In genomic region chr12:79131178-79131675, GRCm38 (mm10) we compare ENCODE assay signal across 8 mouse cellular contexts. TPM values are rescaled to one million over a fixed set of nuclear protein-coding genes. Genes with fewer than 3 reads are reported as not detected.
A peak's percentile ranks its signal among the peaks of the same experiment; 100 is the strongest.
DNase-seq lines count a peak whose midpoint lies in the region; ATAC-seq and TF ChIP-seq lines count a peak whose summit lies in the region.

No protein-coding gene starts in this region.

- TF ChIP-seq CTCF in ES-Bruce4 (IDR thresholded peaks at IDR 0.05; ENCODE audit: low read depth, low read length): no peak

- no peaks in the 10 kb centered on the region for H3K36me3 ChIP-seq in heart, embryonic 15.5 days
- H3K36me3 ChIP-seq in ES-Bruce4 (ENCODE audit: control insufficient read depth, insufficient read depth, low read length, poor library complexity, severe bottlenecking): no peaks in the 10 kb centered on the region
- no peaks in the 10 kb centered on the region for H3K36me3 ChIP-seq in embryonic facial prominence, embryonic 13.5 days
- H3K36me3 ChIP-seq in liver, embryonic 11.5 days (ENCODE audit: control insufficient read depth, insufficient read depth, low read length): no peaks in the 10 kb centered on the region
- no peaks in the 10 kb centered on the region for H3K36me3 ChIP-seq in stomach, embryonic 14.5 days (ENCODE audit: control insufficient read depth, insufficient read depth, low read length)

- H3K27ac ChIP-seq in heart, embryonic 15.5 days: no peak overlapping the region
- H3K27ac ChIP-seq in ES-Bruce4 (ENCODE audit: insufficient read depth, low read length): no peak overlapping the region
- H3K27ac ChIP-seq in embryonic facial prominence, embryonic 13.5 days: no peak overlapping the region
- no peak overlapping the region for H3K27ac ChIP-seq in liver, embryonic 11.5 days (ENCODE audit: low read depth, low read length)
- H3K27ac ChIP-seq in stomach, embryonic 14.5 days (ENCODE audit: low read length): no peak overlapping the region

- WGBS in heart, embryonic 15.5 days: 1% methylated on average over 22 of the region's 22 CpGs
- WGBS in embryonic facial prominence, embryonic 13.5 days: 2% methylated on average over 22 of the region's 22 CpGs
- 3% methylated on average over 22 of the region's 22 CpGs for WGBS in liver, embryonic 11.5 days
- 2% methylated on average over 22 of the region's 22 CpGs for WGBS in stomach, embryonic 14.5 days

- TF ChIP-seq POLR2A in ES-Bruce4 (IDR thresholded peaks at IDR 0.05; ENCODE audit: insufficient read depth, low read length): no peak

- no peak for ATAC-seq in heart, embryonic 15.5 days (replicated peaks; ENCODE audit: insufficient number of reproducible peaks, insufficient read depth, low FRiP score, low read depth)
- no peak for ATAC-seq in embryonic facial prominence, embryonic 13.5 days (ENCODE audit: insufficient number of reproducible peaks, insufficient read depth, low FRiP score, low TSS enrichment, low read depth)
- no peak for ATAC-seq in liver, embryonic 11.5 days (replicated peaks; ENCODE audit: low FRiP score)
- ATAC-seq in stomach, embryonic 14.5 days (ENCODE audit: insufficient number of reproducible peaks, insufficient read depth, low FRiP score, low read depth): no peak
- ATAC-seq in megakaryocyte-erythroid progenitor cell, adult 5-6 weeks (replicated peaks; ENCODE audit: low FRiP score, low TSS enrichment, poor library complexity, severe bottlenecking): no peak

- H3K9me3 ChIP-seq in heart, embryonic 15.5 days (replicated peaks): no peaks in the 10 kb centered on the region
- no peaks in the 10 kb centered on the region for H3K9me3 ChIP-seq in ES-Bruce4 (replicated peaks; ENCODE audit: control insufficient read depth, insufficient read depth, low read length, poor library complexity, severe bottlenecking)
- no peaks in the 10 kb centered on the region for H3K9me3 ChIP-seq in embryonic facial prominence, embryonic 13.5 days
- H3K9me3 ChIP-seq in liver, embryonic 11.5 days (ENCODE audit: control insufficient read depth, low read length): no peaks in the 10 kb centered on the region
- no peaks in the 10 kb centered on the region for H3K9me3 ChIP-seq in stomach, embryonic 14.5 days (ENCODE audit: control insufficient read depth, low read depth, low read length)

- peak overlapping the region; percentile 47 for H3K4me3 ChIP-seq in heart, embryonic 15.5 days
- peak overlapping the region; percentile 74 for H3K4me3 ChIP-seq in ES-Bruce4 (ENCODE audit: low read depth, low read length)
- H3K4me3 ChIP-seq in embryonic facial prominence, embryonic 13.5 days: peak overlapping the region; percentile 47
- H3K4me3 ChIP-seq in liver, embryonic 11.5 days (ENCODE audit: low read depth, low read length): peak overlapping the region; percentile 47
- H3K4me3 ChIP-seq in stomach, embryonic 14.5 days (ENCODE audit: low read depth, low read length): peak overlapping the region; percentile 40

- H3K4me2 ChIP-seq in heart, embryonic 15.5 days: peak overlapping the region; percentile 82
- peak overlapping the region; percentile 98 for H3K4me2 ChIP-seq in embryonic facial prominence, embryonic 13.5 days
- peak overlapping the region; percentile 73 for H3K4me2 ChIP-seq in liver, embryonic 11.5 days
- H3K4me2 ChIP-seq in stomach, embryonic 14.5 days (replicated peaks; ENCODE audit: low read depth, low read length): peak overlapping the region; percentile 93

- H3K9ac ChIP-seq in heart, embryonic 15.5 days: no peak overlapping the region
- no peak overlapping the region for H3K9ac ChIP-seq in ES-Bruce4 (ENCODE audit: low read depth, poor library complexity, severe bottlenecking)
- H3K9ac ChIP-seq in embryonic facial prominence, embryonic 13.5 days: peak overlapping the region; percentile 65
- no peak overlapping the region for H3K9ac ChIP-seq in liver, embryonic 11.5 days (ENCODE audit: low read depth, low read length)
- H3K9ac ChIP-seq in stomach, embryonic 14.5 days (replicated peaks; ENCODE audit: low read depth, low read length): no peak overlapping the region

- peaks cover 16% of the 10 kb centered on the region for H3K4me1 ChIP-seq in heart, embryonic 15.5 days (replicated peaks)
- H3K4me1 ChIP-seq in ES-Bruce4 (ENCODE audit: control insufficient read depth, insufficient read depth, low read length): no peaks in the 10 kb centered on the region
- H3K4me1 ChIP-seq in embryonic facial prominence, embryonic 13.5 days: peaks cover 16% of the 10 kb centered on the region
- H3K4me1 ChIP-seq in liver, embryonic 11.5 days (replicated peaks; ENCODE audit: control insufficient read depth, insufficient read depth, low read length): peaks cover 9% of the 10 kb centered on the region
- H3K4me1 ChIP-seq in stomach, embryonic 14.5 days (ENCODE audit: control insufficient read depth, insufficient read depth, low read length): 0 out of 2 replicates have a peak, but pooled peaks cover 5% of the 10 kb centered on the region

- no peak for DNase-seq in heart, postnatal 25 days (ENCODE audit: low spot score)
- peak; percentile 33 for DNase-seq in liver, embryonic 11.5 days (ENCODE audit: low spot score)
- DNase-seq in T-cell, adult 2 months (ENCODE audit: low spot score): no peak

- no peak for TF ChIP-seq EP300 in ES-Bruce4 (IDR thresholded peaks at IDR 0.05; ENCODE audit: insufficient read depth, low read depth, low read length)

- H3K27me3 ChIP-seq in heart, embryonic 15.5 days: peaks cover 45% of the 10 kb centered on the region
- peaks cover 20% of the 10 kb centered on the region for H3K27me3 ChIP-seq in ES-Bruce4 (ENCODE audit: control insufficient read depth, insufficient read depth, low read length, poor library complexity, severe bottlenecking)
- H3K27me3 ChIP-seq in embryonic facial prominence, embryonic 13.5 days: peaks cover 42% of the 10 kb centered on the region
- H3K27me3 ChIP-seq in liver, embryonic 11.5 days (replicated peaks; ENCODE audit: control insufficient read depth, insufficient read depth, low read length): peaks cover 43% of the 10 kb centered on the region
- H3K27me3 ChIP-seq in stomach, embryonic 14.5 days (ENCODE audit: control insufficient read depth, insufficient read depth, low read length): peaks cover 15% of the 10 kb centered on the region

- intact Hi-C loops in heart, postnatal 25 days (cut with DNase I): no loop called here

RNA-seq across cellular contexts. Expression of gene Arg2, which starts 0.7 kb away (rescaled TPM):
- polyA plus RNA-seq in heart, embryonic 15.5 days (2015; fragmentation: Nextera tagmentation; extraction: Ambion mirVana): 0.20 and 0.61 TPM in 2 replicates
- not detected for total RNA-seq in heart, postnatal 25 days (2021)
- polyA plus RNA-seq in ES-Bruce4 (2011; ENCODE audit: insufficient read depth, insufficient read length, low read depth, missing spikeins): not detected in 2 replicates
- 4.9 and 6.1 TPM in 2 replicates for polyA plus RNA-seq in embryonic facial prominence, embryonic 13.5 days (2015; fragmentation: Nextera tagmentation; extraction: Ambion mirVana)
- polyA plus RNA-seq in liver, embryonic 11.5 days (2014; fragmentation: Nextera tagmentation; extraction: Ambion mirVana): 0.45 TPM in 1 of 2 replicates, not detected in the other
- 0.94 and 1.4 TPM in 2 replicates for polyA plus RNA-seq in stomach, embryonic 14.5 days (2014; fragmentation: Nextera tagmentation; extraction: Ambion mirVana)
- total RNA-seq in megakaryocyte-erythroid progenitor cell, adult 5-6 weeks (2014; fragmentation: Nextera tagmentation): not detected in 2 replicates
- total RNA-seq in megakaryocyte-erythroid progenitor cell, adult 5-6 weeks (2017): not detected in 2 replicates

RNA-seq across cellular contexts. Expression of gene Vti1b, which starts 41.2 kb away (rescaled TPM):
- 83.9 and 86.6 TPM in 2 replicates for polyA plus RNA-seq in heart, embryonic 15.5 days (2015; fragmentation: Nextera tagmentation; extraction: Ambion mirVana)
- total RNA-seq in heart, postnatal 25 days (2021): 10 to 100 TPM; 73.5 to 80.3 TPM
- polyA plus RNA-seq in ES-Bruce4 (2011; ENCODE audit: insufficient read depth, insufficient read length, low read depth, missing spikeins): 58.9 and 59.7 TPM in 2 replicates
- polyA plus RNA-seq in embryonic facial prominence, embryonic 13.5 days (2015; fragmentation: Nextera tagmentation; extraction: Ambion mirVana): 99.9 and 116 TPM in 2 replicates
- 82.9 and 83.2 TPM in 2 replicates for polyA plus RNA-seq in liver, embryonic 11.5 days (2014; fragmentation: Nextera tagmentation; extraction: Ambion mirVana)
- polyA plus RNA-seq in stomach, embryonic 14.5 days (2014; fragmentation: Nextera tagmentation; extraction: Ambion mirVana): 83.6 and 85.1 TPM in 2 replicates
- total RNA-seq in megakaryocyte-erythroid progenitor cell, adult 5-6 weeks (2014; fragmentation: Nextera tagmentation): 40.5 and 50.0 TPM in 2 replicates
- total RNA-seq in megakaryocyte-erythroid progenitor cell, adult 5-6 weeks (2017): 141 and 215 TPM in 2 replicates

RNA-seq across cellular contexts. Expression of gene Pigh, which starts 41.8 kb away (rescaled TPM):
- polyA plus RNA-seq in heart, embryonic 15.5 days (2015; fragmentation: Nextera tagmentation; extraction: Ambion mirVana): 12.1 and 13.7 TPM in 2 replicates
- total RNA-seq in heart, postnatal 25 days (2021): 1 to 10 TPM; 3.8 to 4.0 TPM
- 12.9 and 13.5 TPM in 2 replicates for polyA plus RNA-seq in ES-Bruce4 (2011; ENCODE audit: insufficient read depth, insufficient read length, low read depth, missing spikeins)
- 36.5 and 37.6 TPM in 2 replicates for polyA plus RNA-seq in embryonic facial prominence, embryonic 13.5 days (2015; fragmentation: Nextera tagmentation; extraction: Ambion mirVana)
- polyA plus RNA-seq in liver, embryonic 11.5 days (2014; fragmentation: Nextera tagmentation; extraction: Ambion mirVana): 17.0 and 18.7 TPM in 2 replicates
- polyA plus RNA-seq in stomach, embryonic 14.5 days (2014; fragmentation: Nextera tagmentation; extraction: Ambion mirVana): 36.0 and 37.4 TPM in 2 replicates
- total RNA-seq in megakaryocyte-erythroid progenitor cell, adult 5-6 weeks (2014; fragmentation: Nextera tagmentation): 6.8 and 11.0 TPM in 2 replicates
- 12.7 and 13.0 TPM in 2 replicates for total RNA-seq in megakaryocyte-erythroid progenitor cell, adult 5-6 weeks (2017)
